Mouse (Mus musculus) brown adipose tissue, adult 24 weeks (tissue): Measurements from ENCODE around the gene Ptbp3. TPM values are rescaled to one million over a fixed set of nuclear protein-coding genes. Genes with fewer than 3 reads are reported as not detected.

Source experiments
- H3K27ac ChIP-seq: fragments of 200-500 bp; replicated peaks from 2 replicates; pipeline ENCODE4 v1.5.1; 2012; ENCODE audit warnings: low read depth, mild to moderate bottlenecking, low read length
- H3K4me1 ChIP-seq: fragments of 200-500 bp; 2 replicates; pipeline ENCODE4 v1.6.1; 2012; ENCODE audit warnings: low read length, mixed read lengths; ENCODE audit not compliant: control insufficient read depth, insufficient read depth, insufficient read length
- H3K4me3 ChIP-seq: fragments of 200-500 bp; 2 replicates; pipeline ENCODE4 v1.5.1; 2012; ENCODE audit warnings: low read depth, mild to moderate bottlenecking, low read length, moderate library complexity; ENCODE audit not compliant: insufficient read depth
- polyA plus RNA-seq: library from polyadenylated mRNA; stranded (reverse); fragments of >200 nt; gene quantifications from 2 replicates; pipeline ENCODE4 v1.2.4, GENCODE M21; 2012; ENCODE audit not compliant: missing spikeins, insufficient read depth, insufficient read length

Gene Ptbp3
- polyA plus RNA-seq, 1 experiment: 31.9 TPM

DNA sequence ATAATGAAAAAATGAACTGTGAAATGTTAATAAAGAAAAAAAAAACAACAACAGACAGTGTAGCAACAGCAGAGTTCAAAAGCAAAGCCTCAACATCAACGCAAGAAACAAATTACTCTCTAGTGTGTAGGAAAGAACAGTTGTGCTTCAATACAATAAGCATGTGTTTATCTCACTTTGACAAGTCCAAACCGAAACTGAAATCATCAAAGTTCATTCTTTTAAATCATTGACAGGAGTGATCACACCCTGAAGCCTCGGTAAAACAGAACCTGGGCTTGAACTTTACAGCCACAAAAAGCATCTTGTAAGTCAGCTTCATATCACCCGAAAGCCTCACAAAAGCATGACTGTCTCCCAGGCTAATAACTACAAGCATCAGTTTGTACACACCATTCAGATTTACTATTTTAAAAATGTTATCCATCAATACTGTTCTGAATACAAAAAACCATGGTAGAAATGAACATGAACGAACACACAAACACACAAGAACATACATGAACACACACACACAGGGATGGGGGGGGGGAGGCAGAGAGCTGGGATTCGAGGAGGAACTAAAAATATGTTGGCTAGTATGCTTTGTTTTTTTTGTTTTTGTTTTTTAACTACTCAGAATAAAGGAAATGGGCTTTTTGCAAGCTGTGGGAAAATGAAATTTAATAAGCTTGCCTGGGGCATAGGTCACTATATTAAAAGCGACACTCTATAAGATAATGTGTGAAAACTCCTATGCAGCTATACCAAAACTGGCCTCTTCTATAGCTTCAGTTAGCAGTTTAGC, 2.7 kb downstream of the Ptbp3 start:
- H3K27ac ChIP-seq: 0 out of 2 replicates have a peak overlapping the region, but pooled peaks have one; percentile 16
- H3K4me3 ChIP-seq: peak overlapping the region; percentile 53
- peaks cover 2% of the 10 kb centered on the region; the same call in 1 of the 2 replicates for H3K4me1 ChIP-seq

DNA sequence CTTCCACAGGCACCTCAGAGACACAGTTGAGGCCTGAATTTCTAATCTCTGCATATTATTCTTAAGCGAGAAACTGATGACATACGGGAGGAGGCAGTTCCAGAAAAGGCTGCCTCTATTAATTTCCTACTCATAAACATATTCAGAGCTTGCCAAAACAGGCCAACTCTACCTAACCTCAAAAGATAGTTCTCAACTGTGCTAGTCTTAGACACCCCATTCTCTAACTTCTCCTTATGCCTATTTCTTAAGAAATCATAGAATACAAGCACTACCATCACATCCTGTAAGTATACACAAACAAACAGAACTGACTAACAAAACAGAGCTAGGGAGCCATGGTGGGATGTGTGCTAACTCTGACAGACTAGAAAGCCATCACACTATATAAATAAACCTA, 4.5 kb downstream of the Ptbp3 start:
- H3K4me3 ChIP-seq: no peak overlapping the region
- no peak overlapping the region for H3K27ac ChIP-seq
- H3K4me1 ChIP-seq: peaks cover 2% of the 10 kb centered on the region; the same call in 1 of the 2 replicates

GRCm38 (mm10) chr4:59543006-59543405, 6.2 kb downstream of the Ptbp3 start:
- no peak overlapping the region for H3K27ac ChIP-seq
- H3K4me3 ChIP-seq: no peak overlapping the region
- peaks cover 5% of the 10 kb centered on the region for H3K4me1 ChIP-seq

GRCm38 (mm10) chr4:59536281-59536680, 12.9 kb downstream of the Ptbp3 start:
- no peak overlapping the region for H3K27ac ChIP-seq
- H3K4me3 ChIP-seq: no peak overlapping the region

DNA sequence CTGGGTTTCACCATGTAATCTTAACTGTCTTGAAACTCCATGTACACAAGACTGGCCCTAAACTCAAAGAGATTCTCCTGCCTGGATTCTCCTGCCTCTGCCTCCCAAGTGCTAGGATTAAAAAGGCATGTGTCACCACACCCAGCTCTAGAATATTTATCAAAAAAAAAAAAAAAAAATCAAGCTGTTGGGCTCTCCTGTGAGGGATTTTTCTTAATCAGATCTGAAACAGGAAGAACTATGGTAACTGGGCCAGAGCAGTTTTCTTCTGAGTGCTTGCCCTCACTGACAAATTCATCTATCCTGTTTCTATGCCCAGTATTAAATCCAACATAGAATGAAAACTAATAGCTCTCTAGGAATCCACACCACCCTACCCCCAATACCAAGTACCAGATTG, 13.5 kb downstream of the Ptbp3 start:
- peaks cover 5% of the 10 kb centered on the region for H3K4me1 ChIP-seq
- no peak overlapping the region for H3K4me3 ChIP-seq
- H3K27ac ChIP-seq: no peak overlapping the region

More at GRCm38 (mm10) chr4:59536281-59536680, 12.9 kb downstream of the Ptbp3 start:
- H3K4me1 ChIP-seq: peaks cover 5% of the 10 kb centered on the region

DNA sequence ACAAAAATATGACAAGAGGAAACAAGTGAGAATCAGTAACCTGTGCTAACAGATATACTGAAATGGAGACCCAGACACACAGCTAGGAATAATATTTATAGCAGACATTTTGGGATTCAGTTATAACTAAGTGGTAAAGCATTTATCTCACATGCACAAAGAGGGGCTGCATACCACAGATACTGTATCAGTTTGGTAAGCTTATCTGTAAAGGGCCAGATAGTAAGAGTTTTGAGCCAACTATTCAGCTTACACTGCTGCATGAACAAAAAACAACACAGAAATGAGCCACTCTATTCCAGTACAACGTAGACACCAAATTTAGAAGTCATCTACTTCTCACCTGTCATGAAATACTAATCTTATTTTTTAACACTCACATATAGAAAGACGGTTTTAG, 15.9 kb downstream of the Ptbp3 start:
- Histone ChIP-seq H3K4me3 (no peak overlapping the region), H3K4me1 (peaks cover 2% of the 10 kb centered on the region; the same call in 1 of the 2 replicates), H3K27ac (no peak overlapping the region)

GRCm38 (mm10) chr4:59531172-59531571, 18.0 kb downstream of the Ptbp3 start:
- H3K4me3 ChIP-seq: no peak overlapping the region
- H3K4me1 ChIP-seq: peaks cover 7% of the 10 kb centered on the region
- no peak overlapping the region for H3K27ac ChIP-seq

DNA sequence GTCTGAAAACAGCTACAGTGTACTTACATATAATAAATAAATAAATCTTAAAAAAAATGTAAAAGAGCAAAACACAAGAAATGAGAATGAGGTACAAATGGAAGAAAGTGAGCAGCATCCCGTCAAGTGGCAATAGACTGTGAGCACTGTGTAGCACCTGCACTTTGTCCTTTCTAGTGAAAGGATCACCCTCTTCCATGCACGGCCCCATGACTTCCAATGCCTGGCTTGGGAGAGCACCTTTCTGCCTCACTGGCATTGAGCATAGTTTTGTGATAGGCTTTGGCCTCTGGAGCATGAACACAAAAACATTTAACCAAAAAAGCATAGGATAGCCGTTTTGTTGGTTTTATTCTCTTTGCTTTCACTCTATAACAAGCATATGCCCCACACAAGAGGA, 21.7 kb downstream of the Ptbp3 start:
- no peak overlapping the region for H3K27ac ChIP-seq
- H3K4me3 ChIP-seq: no peak overlapping the region

GRCm38 (mm10) chr4:59526728-59527127, 22.4 kb downstream of the Ptbp3 start:
- H3K4me3 ChIP-seq: no peak overlapping the region
- H3K27ac ChIP-seq: no peak overlapping the region
- peaks cover 5% of the 10 kb centered on the region for H3K4me1 ChIP-seq

More for the DNA sequence above, 21.7 kb downstream of the Ptbp3 start:
- H3K4me1 ChIP-seq: peaks cover 5% of the 10 kb centered on the region

- Histone ChIP-seq H3K4me1 (peaks cover 5% of the 10 kb centered on the region), H3K27ac (no peak overlapping the region), H3K4me3 (no peak overlapping the region)
These were observed 24.3 kb downstream of the Ptbp3 start for GRCm38 (mm10) chr4:59524875-59525274.

DNA sequence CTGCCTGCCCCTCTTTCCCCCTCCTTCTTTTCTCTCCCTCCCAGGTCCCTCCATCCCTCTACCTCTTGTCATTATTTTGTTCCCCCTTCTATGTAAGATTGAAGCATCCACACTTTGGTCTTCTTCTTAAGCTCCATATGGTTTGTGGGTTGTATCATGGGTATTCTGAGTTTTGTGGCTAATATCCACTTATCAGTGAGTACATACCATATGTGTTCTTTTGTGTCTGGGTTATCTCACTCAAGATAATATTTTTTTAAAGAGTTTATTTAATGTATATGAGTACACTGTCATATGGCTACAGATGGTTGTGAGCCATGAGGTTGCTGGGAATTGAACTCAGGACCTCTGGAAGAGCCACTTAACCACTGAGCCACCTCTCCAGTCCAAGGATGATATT, 38.8 kb downstream of the Ptbp3 start:
- no peaks in the 10 kb centered on the region for H3K4me1 ChIP-seq
- no peak overlapping the region for H3K27ac ChIP-seq
- no peak overlapping the region for H3K4me3 ChIP-seq

DNA sequence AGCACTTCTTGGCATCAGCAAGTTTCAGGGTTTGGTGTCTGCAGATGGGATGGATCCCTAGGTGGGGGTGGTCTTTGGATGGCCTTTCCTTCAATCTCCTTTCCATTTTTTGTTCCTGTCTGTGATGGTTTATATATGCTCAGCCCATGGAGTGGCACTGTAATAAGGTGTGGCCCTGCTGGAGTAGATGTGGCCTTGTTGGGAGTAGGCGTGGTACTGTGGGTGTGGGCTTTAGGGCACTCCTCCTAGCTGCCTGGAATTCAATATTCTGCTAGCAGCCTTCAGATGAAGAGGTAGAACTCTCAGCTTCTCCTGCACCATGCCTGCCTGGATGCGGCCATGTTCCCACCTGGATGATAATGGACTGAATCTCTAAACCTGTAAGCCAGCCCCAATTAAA, 39.6 kb downstream of the Ptbp3 start:
- no peak overlapping the region for H3K27ac ChIP-seq

GRCm38 (mm10) chr4:59507766-59508165, 41.4 kb downstream of the Ptbp3 start:
- no peaks in the 10 kb centered on the region for H3K4me1 ChIP-seq
- H3K4me3 ChIP-seq: no peak overlapping the region
- H3K27ac ChIP-seq: no peak overlapping the region

More for the DNA sequence above, 39.6 kb downstream of the Ptbp3 start:
- no peak overlapping the region for H3K4me3 ChIP-seq
- H3K4me1 ChIP-seq: no peaks in the 10 kb centered on the region

- H3K4me1 ChIP-seq: no peaks in the 10 kb centered on the region
- no peak overlapping the region for H3K27ac ChIP-seq
- no peak overlapping the region for H3K4me3 ChIP-seq
These were observed 42.5 kb downstream of the Ptbp3 start for GRCm38 (mm10) chr4:59506704-59507103.

GRCm38 (mm10) chr4:59505481-59505880, 43.7 kb downstream of the Ptbp3 start:
- H3K4me1 ChIP-seq: no peaks in the 10 kb centered on the region
- H3K27ac ChIP-seq: no peak overlapping the region
- H3K4me3 ChIP-seq: no peak overlapping the region

GRCm38 (mm10) chr4:59491097-59491496, 58.1 kb downstream of the Ptbp3 start:
- Histone ChIP-seq H3K4me3 (no peak overlapping the region), H3K27ac (no peak overlapping the region)

More at GRCm38 (mm10) chr4:59491097-59491496, 58.1 kb downstream of the Ptbp3 start:
- H3K4me1 ChIP-seq: no peaks in the 10 kb centered on the region
